Mouse (Mus musculus): ENCODE measurements around the gene Rsph9.

DNA sequence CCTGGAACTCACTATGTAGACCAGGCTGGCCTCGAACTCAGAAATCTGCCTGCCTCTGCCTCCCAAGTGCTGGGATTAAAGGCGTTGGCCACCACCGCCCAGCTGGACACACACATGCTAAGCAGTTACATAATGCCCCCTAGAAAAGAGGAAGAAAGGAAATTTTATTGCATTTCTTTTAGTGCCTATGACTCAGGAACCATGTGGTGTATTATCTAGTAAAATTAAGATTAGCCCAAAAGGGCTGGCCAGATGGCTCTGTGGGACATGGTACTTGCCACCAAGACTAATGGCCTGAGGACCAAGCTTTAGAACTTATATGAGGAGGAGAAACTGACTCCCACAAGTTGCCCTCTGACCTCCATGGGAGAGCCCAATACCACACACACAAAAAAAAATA lies 4.1 kb downstream of the Rsph9 start:
- TF ChIP-seq POLR2A (IDR thresholded peaks at IDR 0.05; ENCODE audit: control insufficient read depth in 1 of 2, insufficient read depth in 1 of 2, low read depth in 1 of 2, low read length in 2 of 2, poor library complexity in 1 of 2) (no peak), EP300 (IDR thresholded peaks at IDR 0.05; ENCODE audit: low read depth in 1 of 2, low read length in 2 of 2) (peak; percentile 60 to 80), GABPA (IDR thresholded peaks at IDR 0.05; ENCODE audit: low read depth, low read length) (no peak), USF1 (IDR thresholded peaks at IDR 0.05; ENCODE audit: low read depth, low read length) (peak; percentile 63)
